ENCODE assay signal across 22 mouse cellular contexts in the genomic region with DNA sequence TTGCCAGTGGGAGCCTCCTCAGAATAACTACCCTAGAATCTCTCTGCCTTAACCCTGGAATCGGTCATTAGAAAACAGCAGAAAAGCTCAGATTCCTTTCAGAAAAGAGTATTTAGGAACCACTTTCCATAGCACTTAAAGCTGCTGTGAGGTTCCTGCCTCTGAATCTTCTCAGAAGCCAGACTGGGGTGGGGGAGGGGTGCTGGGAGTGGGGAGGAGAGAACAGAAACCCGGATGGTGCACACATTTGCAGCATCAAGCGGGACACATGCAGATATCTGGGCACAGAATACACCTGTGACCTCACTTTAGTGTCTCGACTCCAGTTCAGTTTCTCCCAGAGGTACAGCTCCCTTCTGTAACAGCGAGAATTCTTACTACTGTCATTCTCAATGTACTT. TPM values are rescaled to one million over a fixed set of nuclear protein-coding genes. Genes with fewer than 3 reads are reported as not detected.
A peak's percentile ranks its signal among the peaks of the same experiment; 100 is the strongest.
DNase-seq lines count a peak whose midpoint lies in the region; ATAC-seq lines count a peak whose summit lies in the region.
"Had no signal": no experiment of that assay in that cellular context is flagged by ENCODE, and none has a peak within 500 bp of the region (broad histone marks: within the 10 kb centered on the region; RNA-seq: fewer than 3 reads in every experiment).

No protein-coding gene starts in this region.

- DNase-seq in ES-CJ7 (ENCODE audit: low read depth, low spot score): peak; percentile 56
- peak; percentile 60 for DNase-seq in R1 (ENCODE audit: low read depth, low spot score)
- DNase-seq in ZHBTc4 (ENCODE audit: low read depth, low spot score): peak; percentile 59
- no peak for DNase-seq in heart, postnatal 36 days
- no peak for DNase-seq in layer of hippocampus, adult 11-12 months (ENCODE audit: low spot score)
- DNase-seq: adrenal gland, adult 2 months; adrenal gland, adult 8-10 months; adrenal gland, postnatal 10 days; adrenal gland, postnatal 14 days; adrenal gland, postnatal 25 days; adrenal gland, postnatal 36 days; B cell, adult 2 months; cerebellum, adult 11 months; cerebellum, adult 11-12 months; cerebellum, adult 18-20 months; cerebellum, adult 2 months; cerebellum, adult 8-10 months; cerebellum, adult 9-10 months; cerebellum, adult 9-11 months had no signal

- intact Hi-C loops in heart, postnatal 36 days (cut with DNase I): no loop called here

- no peak for ATAC-seq in CD4-positive, CD25-positive, alpha-beta regulatory T cell, adult 4 months
- ATAC-seq: activated CD4-positive, CD25-positive, alpha-beta regulatory T cell, adult 4 months; Patski had no signal

RNA-seq across cellular contexts. Expression of a gene that starts 9.7 kb away (rescaled TPM):
- 10 to 100 TPM; 14.8 to 17.7 TPM for total RNA-seq in heart, postnatal 36 days (2021)
- 10 to 100 TPM; 22.4 to 37.4 TPM for polyA plus RNA-seq in CD4-positive, CD25-positive, alpha-beta regulatory T cell, adult 4 months (2017; shearing (Covaris generic))

RNA-seq across cellular contexts. Expression of a gene that starts 23.1 kb away (rescaled TPM):
- total RNA-seq in heart, postnatal 36 days (2021): 10 to 100 TPM; 16.3 to 22.3 TPM
- polyA plus RNA-seq in CD4-positive, CD25-positive, alpha-beta regulatory T cell, adult 4 months (2017; shearing (Covaris generic)): under 1 TPM in 1 of 2 experiments, not detected in 1; 0.58 TPM

Comparison
In these comparisons a context has a peak if more than half of its experiments do, and no peak if none do; other contexts are left out.
1. DNase-seq: peak in ES-CJ7 (single experiment), R1 (single experiment) and ZHBTc4 (single experiment); none in heart, postnatal 36 days (0 of 2) and layer of hippocampus, adult 11-12 months (single experiment).